Mouse (Mus musculus) G1E (cell line): ENCODE data around the gene Fam19a4. TPM values are rescaled to one million over a fixed set of nuclear protein-coding genes. Genes with fewer than 3 reads are reported as not detected.

Experiments
- ATAC-seq: 2 replicates; pipeline ENCODE4 v1.8.0; 2016; ENCODE audit warnings: mild to moderate bottlenecking; ENCODE audit not compliant: insufficient number of reproducible peaks, poor library complexity, low FRiP score, severe bottlenecking; ENCODE audit errors: extremely low read depth
- DNase-seq: peaks from one replicate; pipeline ENCODE4 v3.0.0; 2012; ENCODE audit warnings: low spot score
- H3K27me3 ChIP-seq: 2 replicates; pipeline ENCODE4 v1.6.1; 2012; ENCODE audit warnings: mild to moderate bottlenecking, low read length, inconsistent platforms; ENCODE audit not compliant: insufficient read depth
- H3K36me3 ChIP-seq: replicated peaks from 2 replicates; pipeline ENCODE3; 2012; ENCODE audit warnings: mild to moderate bottlenecking, inconsistent platforms
- H3K4me1 ChIP-seq: 2 replicates; pipeline ENCODE4 v1.6.1; 2012; ENCODE audit warnings: low read depth, low read length, inconsistent platforms, mixed read lengths; ENCODE audit not compliant: insufficient read depth
- H3K4me3 ChIP-seq: 2 replicates; pipeline ENCODE4 v1.5.1; 2012; ENCODE audit warnings: low read depth, mild to moderate bottlenecking, inconsistent platforms, low read length, moderate library complexity, mixed read lengths
- H3K9me3 ChIP-seq: replicated peaks from 2 replicates; pipeline ENCODE4 v1.6.1; 2012; ENCODE audit warnings: inconsistent platforms
- CTCF ChIP-seq: IDR thresholded peaks from 2 replicates; pipeline ENCODE4 v1.5.1; 2012; ENCODE audit warnings: low read depth, low read length, inconsistent platforms, mixed read lengths
- GATA1 ChIP-seq: IDR thresholded peaks from 2 replicates; pipeline ENCODE4 v1.6.1; 2012; ENCODE audit warnings: borderline replicate concordance, low read length, inconsistent platforms, mixed read lengths
- GATA2 ChIP-seq: IDR thresholded peaks from 2 replicates; pipeline ENCODE4 v1.6.1; 2012; ENCODE audit warnings: low read depth, low read length, inconsistent platforms, borderline replicate concordance
- POLR2AphosphoS5 ChIP-seq: IDR thresholded peaks from 2 replicates; pipeline ENCODE4 v1.6.1; 2012; ENCODE audit warnings: low read depth, low read length, inconsistent platforms; ENCODE audit not compliant: insufficient replicate concordance
- TAL1 ChIP-seq: conservative IDR thresholded peaks from 2 replicates; pipeline ENCODE4 v1.6.1; 2012; ENCODE audit warnings: low read depth, low read length, inconsistent platforms, mixed read lengths
- polyA plus RNA-seq: library from polyadenylated mRNA; stranded (reverse); fragments of >175 nt; gene quantifications from 2 replicates; pipeline ENCODE4 v1.2.3, GENCODE M21; 2012
- total RNA-seq, 2 experiments: library from RNA; stranded (forward) in 1 of 2; stranded (reverse) in 1 of 2; fragments of 200-1000 nt in 1 of 2; fragments of >200 nt in 1 of 2; fragmentation: Nextera tagmentation in 1 of 2; gene quantifications; 2 replicates each; pipeline ENCODE4 v1.2.3; 2014 to 2017

The Fam19a4 gene
- total and polyA plus RNA-seq, 3 experiments = 0.16 TPM; not detected in 2

- no peak overlapping the region for H3K4me3 ChIP-seq
- H3K9me3 ChIP-seq = peaks cover 19% of the 10 kb centered on the region; the same call in 1 of the 2 replicates
- TF ChIP-seq CTCF (no peak), POLR2AphosphoS5 (no peak), GATA1 (no peak), GATA2 (no peak), TAL1 (no peak)
- no peaks in the 10 kb centered on the region for H3K27me3 ChIP-seq
- ATAC-seq (no peak), DNase-seq (no peak)
- no peaks in the 10 kb centered on the region for H3K4me1 ChIP-seq
- H3K36me3 ChIP-seq = no peaks in the 10 kb centered on the region
These were observed 207.1 kb downstream of the Fam19a4 start for GRCm38 (mm10) chr6:96853065-96853464.

GRCm38 (mm10) chr6:96843944-96844343, 216.3 kb downstream of the Fam19a4 start:
- Histone ChIP-seq H3K27me3 (no peaks in the 10 kb centered on the region), H3K9me3 (peaks cover 15% of the 10 kb centered on the region), H3K4me3 (no peak overlapping the region), H3K4me1 (no peaks in the 10 kb centered on the region), H3K36me3 (no peaks in the 10 kb centered on the region)
- TF ChIP-seq TAL1 (no peak), POLR2AphosphoS5 (no peak), CTCF (no peak), GATA1 (no peak), GATA2 (no peak)
- ATAC-seq (no peak), DNase-seq (no peak)

GRCm38 (mm10) chr6:96840634-96841033, 219.6 kb downstream of the Fam19a4 start:
- DNase-seq (no peak), ATAC-seq (no peak)
- Histone ChIP-seq H3K36me3 (no peaks in the 10 kb centered on the region), H3K4me1 (no peaks in the 10 kb centered on the region), H3K9me3 (peaks cover 5% of the 10 kb centered on the region), H3K4me3 (no peak overlapping the region), H3K27me3 (no peaks in the 10 kb centered on the region)
- no peak for TF ChIP-seq GATA2
- no peak for TF ChIP-seq CTCF
- no peak for TF ChIP-seq TAL1
- TF ChIP-seq GATA1 = no peak
- TF ChIP-seq POLR2AphosphoS5 = no peak

- H3K36me3 ChIP-seq = no peaks in the 10 kb centered on the region
- no peak for TF ChIP-seq GATA2
- TF ChIP-seq GATA1 = no peak
- no peak for TF ChIP-seq POLR2AphosphoS5
- no peak for TF ChIP-seq CTCF
- no peak for TF ChIP-seq TAL1
- ATAC-seq (no peak), DNase-seq (no peak)
- H3K27me3 ChIP-seq = no peaks in the 10 kb centered on the region
- peaks cover 9% of the 10 kb centered on the region for H3K9me3 ChIP-seq
- no peaks in the 10 kb centered on the region for H3K4me1 ChIP-seq
- H3K4me3 ChIP-seq = no peak overlapping the region
These were observed 233.6 kb downstream of the Fam19a4 start for GRCm38 (mm10) chr6:96826626-96827025.

- no peaks in the 10 kb centered on the region for H3K36me3 ChIP-seq
- H3K4me3 ChIP-seq = no peak overlapping the region
- no peaks in the 10 kb centered on the region for H3K4me1 ChIP-seq
- no peak for ATAC-seq
- no peak for DNase-seq
- peaks cover 8% of the 10 kb centered on the region for H3K9me3 ChIP-seq
- H3K27me3 ChIP-seq = no peaks in the 10 kb centered on the region
- TF ChIP-seq GATA2 (no peak), TAL1 (no peak), POLR2AphosphoS5 (no peak), CTCF (no peak), GATA1 (no peak)
These were observed 257.2 kb downstream of the Fam19a4 start for GRCm38 (mm10) chr6:96802981-96803380.

GRCm38 (mm10) chr6:96798746-96799145, 261.5 kb downstream of the Fam19a4 start:
- Histone ChIP-seq H3K4me1 (no peaks in the 10 kb centered on the region), H3K9me3 (peaks cover 7% of the 10 kb centered on the region), H3K4me3 (no peak overlapping the region), H3K36me3 (no peaks in the 10 kb centered on the region), H3K27me3 (no peaks in the 10 kb centered on the region)
- DNase-seq (no peak), ATAC-seq (no peak)
- TF ChIP-seq POLR2AphosphoS5 (no peak), GATA2 (no peak), CTCF (no peak), TAL1 (no peak), GATA1 (no peak)

- TF ChIP-seq CTCF = no peak
- no peak for TF ChIP-seq GATA2
- no peak for TF ChIP-seq GATA1
- no peak for TF ChIP-seq POLR2AphosphoS5
- no peak for TF ChIP-seq TAL1
- ATAC-seq = no peak
- peaks cover 7% of the 10 kb centered on the region for H3K9me3 ChIP-seq
These were observed 262.8 kb downstream of the Fam19a4 start for GRCm38 (mm10) chr6:96797451-96797850.

More at GRCm38 (mm10) chr6:96797451-96797850, 262.8 kb downstream of the Fam19a4 start:
- no peak for DNase-seq
- Histone ChIP-seq H3K4me3 (no peak overlapping the region), H3K36me3 (no peaks in the 10 kb centered on the region), H3K27me3 (no peaks in the 10 kb centered on the region), H3K4me1 (no peaks in the 10 kb centered on the region)

Other genes starting within 250 kb of the Fam19a4 start
- gene Eogt, start 88.8 kb upstream of the Fam19a4 start, total RNA-seq (2014; fragmentation: Nextera tagmentation) = 16.0 and 21.2 TPM in 2 replicates
- gene Eogt, start 88.8 kb upstream of the Fam19a4 start, total RNA-seq (2017) = 10.6 and 11.9 TPM in 2 replicates
- 0.45 and 0.61 TPM in 2 replicates for gene Eogt, start 88.8 kb upstream of the Fam19a4 start, polyA plus RNA-seq
- gene Tmf1, start 118.7 kb upstream of the Fam19a4 start, total RNA-seq (2014; fragmentation: Nextera tagmentation) = 36.2 and 38.5 TPM in 2 replicates
- 76.1 and 121 TPM in 2 replicates for gene Tmf1, start 118.7 kb upstream of the Fam19a4 start, total RNA-seq (2017)
- 6.6 and 7.5 TPM in 2 replicates for gene Tmf1, start 118.7 kb upstream of the Fam19a4 start, polyA plus RNA-seq
- gene Uba3, start 145.2 kb upstream of the Fam19a4 start, total RNA-seq (2014; fragmentation: Nextera tagmentation) = 90.1 and 98.7 TPM in 2 replicates
- 116 and 122 TPM in 2 replicates for gene Uba3, start 145.2 kb upstream of the Fam19a4 start, total RNA-seq (2017)
- 11.2 and 12.9 TPM in 2 replicates for gene Uba3, start 145.2 kb upstream of the Fam19a4 start, polyA plus RNA-seq
- 67.5 and 81.2 TPM in 2 replicates for gene Arl6ip5, start 150.3 kb upstream of the Fam19a4 start, total RNA-seq (2014; fragmentation: Nextera tagmentation)
- gene Arl6ip5, start 150.3 kb upstream of the Fam19a4 start, total RNA-seq (2017) = 54.5 and 57.1 TPM in 2 replicates
- gene Arl6ip5, start 150.3 kb upstream of the Fam19a4 start, polyA plus RNA-seq = 10.2 and 22.4 TPM in 2 replicates
- gene Lmod3, start 192.3 kb upstream of the Fam19a4 start, total RNA-seq (2014; fragmentation: Nextera tagmentation) = not detected in 2 replicates
- 0.12 and 0.22 TPM in 2 replicates for gene Lmod3, start 192.3 kb upstream of the Fam19a4 start, total RNA-seq (2017)
- gene Lmod3, start 192.3 kb upstream of the Fam19a4 start, polyA plus RNA-seq = not detected in 2 replicates